Mouse (Mus musculus): ENCODE data around the gene Sapcd1.
"Not testable (repeated sequence)": the region's sequence is repeated elsewhere in the genome, so short reads cannot be mapped to it uniquely, and the experiment has no call there.

Gene Sapcd1

DNA sequence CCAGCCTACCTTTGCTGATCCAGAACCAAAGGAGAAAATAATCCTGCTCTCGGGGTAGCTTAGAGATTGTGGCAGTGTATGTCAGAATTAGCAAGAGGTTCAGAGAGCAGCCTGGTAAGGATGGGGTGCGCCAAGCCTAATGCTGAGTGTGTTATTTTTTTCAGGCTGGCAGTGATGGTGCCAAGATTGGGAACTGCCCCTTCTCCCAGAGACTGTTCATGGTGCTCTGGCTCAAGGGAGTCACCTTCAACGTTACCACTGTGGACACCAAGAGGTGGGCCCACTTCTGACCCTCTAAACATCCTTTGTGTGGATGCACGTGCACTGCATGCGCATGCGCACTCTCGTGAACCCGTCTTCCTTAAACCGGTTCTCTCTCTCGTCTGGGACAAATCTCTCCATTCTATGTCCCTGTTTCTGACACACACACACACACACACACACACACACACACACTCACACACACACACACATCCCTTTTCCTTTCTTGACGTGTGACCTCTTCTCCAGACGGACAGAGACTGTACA lies 24.5 kb upstream of the Sapcd1 start:
- no peak for DNase-seq (ENCODE audit: low spot score in 2 of 2)

DNA sequence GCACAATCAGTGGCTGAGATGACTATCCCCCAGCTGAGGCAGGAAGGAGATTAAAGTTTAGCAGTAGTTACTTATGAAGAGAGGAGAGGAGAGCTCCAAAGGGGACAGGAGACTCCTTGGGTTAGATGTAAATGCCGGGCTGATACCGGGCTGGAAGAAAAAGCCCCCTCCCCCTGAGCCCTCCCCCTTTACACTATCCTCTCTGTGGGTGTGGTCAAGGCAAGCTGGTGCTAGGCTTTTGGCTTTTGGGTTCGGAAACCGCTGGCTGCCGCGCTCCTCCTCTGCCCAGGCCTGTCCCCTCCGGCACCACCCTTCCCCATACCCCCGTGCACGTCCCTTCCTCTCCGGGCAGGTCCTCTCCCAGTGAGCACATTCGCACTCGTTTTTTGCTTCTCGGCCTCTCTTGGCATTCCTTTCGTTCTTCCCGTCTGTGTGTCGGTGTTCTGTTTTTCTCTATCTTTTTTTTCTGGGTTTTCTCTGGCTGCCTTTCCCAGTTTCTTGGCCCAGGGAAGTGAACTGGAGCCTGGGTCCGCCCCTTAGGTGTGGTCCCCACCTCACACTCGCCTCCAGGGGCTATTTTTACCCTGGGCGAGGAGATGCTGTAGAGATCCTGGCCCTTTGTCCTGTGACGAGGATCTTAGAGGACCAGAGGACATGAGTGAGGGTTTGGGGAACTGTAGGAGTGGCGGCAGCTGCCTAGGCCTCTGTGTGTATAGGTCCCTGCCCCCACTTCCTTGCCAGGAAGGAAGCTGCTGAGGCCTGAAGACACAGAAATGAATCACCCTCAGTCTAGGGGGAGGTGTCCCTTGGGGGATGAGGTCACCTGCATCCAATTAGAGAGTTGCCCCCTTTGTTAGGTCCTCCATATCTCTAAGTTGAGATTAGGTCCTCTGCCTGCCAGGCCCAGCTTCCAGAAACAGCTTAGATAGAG lies 23.6 kb upstream of the Sapcd1 start:
- no peak for DNase-seq (ENCODE audit: low spot score in 2 of 2)

DNA sequence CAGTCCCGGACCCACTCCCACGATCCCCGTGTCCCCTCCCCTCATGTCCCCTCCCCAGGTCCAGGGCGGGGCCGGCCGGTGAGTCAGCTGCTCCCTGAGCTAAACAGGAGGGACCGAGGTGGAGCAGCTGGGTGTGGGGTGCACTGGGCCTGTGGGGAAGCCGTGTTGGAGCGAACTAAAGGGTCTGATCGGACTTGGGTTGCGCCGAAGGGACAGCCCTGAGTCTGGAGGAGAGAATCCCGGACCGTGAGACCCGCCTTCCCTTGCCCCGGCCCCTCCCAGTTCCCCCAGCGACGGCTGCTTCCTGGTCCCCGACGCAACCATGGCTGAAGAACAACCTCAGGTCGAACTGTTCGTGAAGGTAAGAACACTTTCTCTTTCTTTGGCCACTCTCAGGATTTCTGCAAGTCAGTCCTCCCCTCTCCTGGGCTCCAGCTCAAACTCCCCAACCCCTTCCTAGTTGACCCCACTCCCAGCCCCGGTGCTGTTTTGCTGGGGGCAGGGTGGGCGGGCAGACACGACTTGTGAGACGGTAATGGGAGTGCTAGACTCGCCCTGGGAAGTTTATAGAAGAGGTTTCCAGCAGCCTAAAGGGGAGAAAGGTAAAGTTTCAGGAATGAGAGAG lies 22.4 kb upstream of the Sapcd1 start:
- DNase-seq (ENCODE audit: low spot score in 2 of 2): no peak

DNA sequence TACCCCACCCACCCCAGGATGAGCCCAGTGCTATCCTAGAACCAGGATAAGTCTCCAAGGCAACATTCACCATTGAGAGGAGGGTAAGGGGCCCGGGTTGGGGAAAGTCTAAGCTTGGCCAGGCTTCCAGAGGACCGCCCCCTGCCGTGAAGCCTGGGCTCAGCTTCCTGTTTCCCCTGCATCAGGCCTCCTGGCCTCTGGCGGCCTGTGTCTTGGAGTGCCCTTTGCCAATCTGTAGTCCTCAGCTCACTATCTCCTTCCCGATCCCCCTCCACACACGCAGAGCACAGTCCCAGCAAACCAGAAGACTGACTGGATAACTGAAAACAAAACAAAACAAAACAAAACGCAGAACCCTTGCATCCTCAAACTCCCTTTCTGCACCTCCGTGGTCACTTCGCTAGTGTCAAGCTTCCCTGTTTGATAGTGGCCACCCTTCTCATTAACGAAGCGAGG lies 21.8 kb upstream of the Sapcd1 start, which contains the start of gene Clic1:
Gene Clic1 (plus strand): TSS at position 406 of the 456 bp plus-strand sequence.
- no peak for DNase-seq (ENCODE audit: low spot score in 2 of 2)

DNA sequence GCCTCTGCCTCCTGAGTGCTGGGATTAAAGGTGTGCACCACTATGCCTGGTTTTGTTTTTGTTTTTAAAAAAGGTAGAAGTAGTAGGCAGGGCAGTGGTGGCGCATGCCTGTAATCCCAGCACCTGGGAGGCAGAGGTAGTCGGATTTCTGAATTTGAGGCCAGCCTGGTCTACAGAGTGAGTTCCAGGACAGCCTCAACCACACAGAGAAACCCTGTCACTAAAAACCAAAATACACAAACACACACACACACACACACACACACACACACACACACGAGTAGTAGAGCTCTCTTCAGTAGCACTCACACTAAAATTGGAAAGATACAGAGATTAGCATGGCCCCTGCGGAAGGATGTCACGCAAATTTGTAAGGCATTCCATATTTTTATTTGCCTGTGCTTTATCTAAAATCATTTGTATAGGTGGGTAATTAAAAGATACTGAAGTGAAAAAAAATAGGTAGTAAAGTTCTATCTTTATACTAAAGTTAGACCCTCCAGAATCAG lies 21.2 kb upstream of the Sapcd1 start:
- DNase-seq (ENCODE audit: low spot score in 2 of 2): no peak

DNA sequence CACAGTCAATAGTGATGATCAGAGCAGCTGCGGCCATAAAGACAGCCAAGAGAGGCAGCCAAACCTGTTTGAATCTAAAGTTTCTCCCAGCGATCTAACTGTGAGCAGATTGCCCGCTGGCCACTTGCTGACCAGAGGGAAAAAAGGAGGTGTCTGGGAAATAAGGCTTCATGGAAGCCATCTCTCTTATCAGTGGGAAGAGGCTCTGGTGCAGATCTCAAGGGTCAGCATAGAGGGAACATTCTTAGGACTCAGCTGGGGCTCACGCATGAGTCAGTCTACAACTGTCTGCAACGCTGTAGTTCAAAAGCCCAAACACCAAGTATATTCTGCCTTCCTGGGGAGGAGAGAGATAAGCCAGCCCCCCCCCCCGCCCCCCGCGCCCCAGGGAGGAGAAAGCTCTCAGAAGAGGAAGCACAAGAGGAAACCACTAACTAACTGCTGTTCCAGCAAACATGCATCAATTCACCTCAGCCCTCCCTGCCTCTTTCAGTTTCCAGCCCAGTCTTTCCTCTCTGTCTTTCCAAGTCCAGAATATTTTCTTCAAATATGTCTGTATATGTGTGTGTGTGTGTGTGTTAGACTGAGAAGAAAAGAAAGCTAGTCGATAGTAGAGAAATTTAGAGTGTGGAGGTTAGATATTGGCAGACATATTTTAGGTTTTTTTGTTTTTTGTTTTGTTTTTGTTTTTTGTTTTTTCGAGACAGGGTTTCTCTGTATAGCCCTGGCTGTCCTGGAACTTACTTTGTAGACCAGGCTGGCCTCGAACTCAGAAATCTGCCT lies 20.5 kb upstream of the Sapcd1 start:
- no peak for DNase-seq (ENCODE audit: low spot score in 2 of 2)

DNA sequence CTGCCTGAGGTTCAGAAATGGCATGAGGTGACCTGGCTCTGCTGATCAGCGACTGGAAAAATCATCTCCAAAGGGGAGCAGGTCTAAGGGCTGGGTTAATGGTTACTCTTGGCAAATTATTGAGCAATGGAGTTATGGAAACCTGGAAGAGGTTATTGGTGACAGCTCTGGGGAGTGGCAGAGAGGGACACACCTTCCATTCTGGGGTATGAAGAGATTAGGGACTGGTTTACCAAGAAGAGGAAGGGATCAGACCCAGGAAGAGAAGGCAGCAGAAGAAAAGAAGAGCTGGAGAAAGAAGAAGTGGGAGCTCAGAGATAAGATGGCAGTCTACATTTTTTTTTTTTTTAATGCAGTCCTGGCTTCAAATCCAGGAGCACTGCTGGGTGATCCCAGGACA lies 19.9 kb upstream of the Sapcd1 start:
- no peak for DNase-seq (ENCODE audit: low spot score in 2 of 2)

DNA sequence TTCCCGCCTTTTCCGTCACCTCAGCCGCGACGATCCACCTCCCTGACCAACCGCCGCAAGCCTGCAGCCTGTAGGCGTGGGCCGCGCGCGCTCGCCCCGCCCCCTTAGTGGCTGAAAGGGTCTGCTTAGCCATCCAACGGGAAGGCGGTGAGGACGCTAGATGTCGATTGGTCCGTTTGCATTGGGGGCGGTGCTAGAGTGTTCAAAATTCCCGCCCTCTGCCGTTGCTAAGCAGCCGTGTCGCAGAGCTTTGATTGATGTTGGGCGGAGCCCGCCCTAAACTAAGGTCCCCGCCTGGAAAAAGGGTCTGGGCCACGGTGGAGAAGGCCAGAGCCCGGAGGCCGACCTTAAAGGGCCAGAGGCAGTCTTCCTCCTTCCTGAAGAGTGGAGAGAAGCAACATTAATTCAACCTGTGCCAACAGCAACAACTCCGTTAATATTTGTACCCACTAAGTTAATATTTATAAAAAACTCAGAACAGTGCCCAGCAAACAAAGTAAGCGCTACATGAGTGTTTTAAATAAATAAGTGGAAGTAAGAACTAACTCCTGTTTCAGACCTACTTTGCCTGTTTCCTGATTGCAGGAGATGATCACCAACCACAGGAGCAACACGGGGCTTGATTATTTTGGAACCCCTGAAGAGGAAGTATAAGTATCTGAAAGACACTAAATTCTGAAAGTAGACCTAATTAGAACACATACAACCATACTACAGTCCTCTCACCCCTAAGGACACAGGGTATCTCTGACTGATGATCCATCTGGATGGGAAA lies 19.1 kb upstream of the Sapcd1 start, which contains the start of gene Msh5:
Gene Msh5 (minus strand): TSS at position 65 of the 775 bp plus-strand sequence.
- DNase-seq (ENCODE audit: low spot score in 2 of 2): peak; percentile 86 to 92

DNA sequence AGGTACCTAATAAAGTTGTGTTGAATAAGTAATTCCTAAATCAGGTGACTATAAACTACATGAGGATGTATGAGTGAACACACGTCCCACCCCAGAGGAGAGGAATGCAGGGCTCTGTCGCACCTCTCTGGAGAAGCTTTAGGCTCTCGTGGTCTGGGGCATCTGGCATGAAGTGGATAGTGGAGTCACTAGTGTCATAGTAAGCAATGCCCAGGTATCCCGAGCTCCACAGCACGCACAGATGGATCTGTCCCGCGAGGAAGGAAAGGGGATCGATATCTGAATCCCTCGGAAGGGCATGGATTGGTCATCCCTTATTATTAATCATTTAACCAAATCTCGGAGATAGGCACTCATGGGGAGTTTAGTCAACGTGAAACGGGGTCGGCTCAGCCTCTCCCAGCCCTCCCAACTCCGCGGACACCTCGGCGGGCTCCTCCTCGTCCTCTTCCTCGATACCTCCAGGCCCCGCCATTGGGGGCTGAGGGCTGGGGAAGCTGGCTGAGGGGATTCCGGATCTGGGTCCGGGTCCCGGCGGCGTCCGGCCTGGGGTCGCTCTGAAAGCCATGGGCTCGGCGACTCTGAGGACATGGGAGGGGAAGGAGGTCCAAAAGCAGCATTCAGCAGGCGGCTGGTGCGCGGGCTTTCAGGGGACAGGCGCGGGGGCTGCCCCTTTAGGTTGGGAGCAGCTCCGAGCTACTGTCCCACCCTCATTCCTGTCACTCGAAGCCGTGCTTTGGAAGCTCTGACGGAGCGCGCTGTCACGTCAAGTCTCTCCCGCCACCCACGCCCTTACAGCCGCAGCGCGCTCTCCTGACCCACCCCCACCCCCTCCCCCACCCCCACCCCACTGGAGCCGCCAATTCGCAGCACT lies 18.2 kb upstream of the Sapcd1 start:
- no peak for DNase-seq (ENCODE audit: low spot score in 2 of 2)

DNA sequence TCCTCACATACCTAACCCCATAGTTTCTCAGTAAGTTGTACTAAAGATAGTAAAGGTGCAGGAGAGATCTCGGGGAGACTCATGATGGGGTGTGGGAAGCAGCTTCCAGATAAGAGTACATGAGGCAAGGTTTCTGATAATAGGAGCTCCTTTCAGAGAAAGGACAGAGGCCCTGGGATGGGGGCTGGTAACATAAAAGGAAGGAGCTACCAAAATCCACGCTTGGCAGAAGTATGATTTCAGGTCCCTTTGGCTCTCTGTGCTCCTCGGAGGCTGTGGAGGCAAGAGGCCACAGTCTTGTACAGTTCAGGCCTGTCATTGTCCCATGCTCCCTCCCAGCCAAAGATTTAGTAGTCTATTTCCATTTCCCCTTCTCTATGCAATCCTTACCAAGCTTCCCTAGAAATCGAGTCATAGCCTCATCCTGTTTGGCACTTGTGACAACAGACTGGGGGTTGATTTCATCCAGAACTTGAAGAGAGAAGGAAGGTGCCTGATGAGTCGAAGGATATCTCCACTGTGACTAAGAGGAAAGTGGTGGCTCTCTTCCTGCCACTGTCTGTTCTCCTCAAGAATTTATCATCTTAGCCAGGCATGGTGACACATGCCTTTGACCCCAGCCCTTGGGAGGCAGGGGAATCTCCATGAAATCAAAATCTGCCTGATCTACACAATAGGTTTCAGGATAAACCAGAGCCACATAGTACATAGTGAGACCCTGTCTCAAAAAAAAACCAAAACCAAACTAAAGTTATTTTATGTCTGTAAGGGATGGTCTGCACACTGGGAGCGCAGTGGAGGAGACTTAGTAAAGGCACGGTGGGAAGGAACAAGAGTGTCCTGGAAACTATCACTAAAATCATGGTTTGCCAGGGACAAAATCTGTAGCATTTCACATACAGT lies 17.3 kb upstream of the Sapcd1 start:
- DNase-seq (ENCODE audit: low spot score in 2 of 2): no peak

DNA sequence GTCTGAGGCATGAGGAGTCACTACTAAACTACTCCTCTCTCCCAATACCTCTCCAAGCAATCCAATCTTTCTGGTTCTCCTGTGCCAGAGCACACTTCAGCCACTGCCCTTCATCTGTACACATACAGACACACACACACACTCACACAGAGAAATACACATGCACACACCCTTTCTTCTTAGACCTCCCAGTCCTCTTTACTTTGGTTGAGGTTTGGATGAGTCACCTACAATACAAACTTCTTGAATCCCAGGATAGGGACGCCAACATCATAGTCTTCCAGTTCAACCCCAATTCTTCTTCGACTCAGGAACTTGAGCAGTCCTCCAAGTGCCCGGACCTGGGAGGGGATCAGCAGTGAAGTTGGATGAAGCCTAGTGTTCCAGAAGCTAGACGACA lies 16.0 kb upstream of the Sapcd1 start:
- DNase-seq (ENCODE audit: low spot score in 2 of 2): no peak

DNA sequence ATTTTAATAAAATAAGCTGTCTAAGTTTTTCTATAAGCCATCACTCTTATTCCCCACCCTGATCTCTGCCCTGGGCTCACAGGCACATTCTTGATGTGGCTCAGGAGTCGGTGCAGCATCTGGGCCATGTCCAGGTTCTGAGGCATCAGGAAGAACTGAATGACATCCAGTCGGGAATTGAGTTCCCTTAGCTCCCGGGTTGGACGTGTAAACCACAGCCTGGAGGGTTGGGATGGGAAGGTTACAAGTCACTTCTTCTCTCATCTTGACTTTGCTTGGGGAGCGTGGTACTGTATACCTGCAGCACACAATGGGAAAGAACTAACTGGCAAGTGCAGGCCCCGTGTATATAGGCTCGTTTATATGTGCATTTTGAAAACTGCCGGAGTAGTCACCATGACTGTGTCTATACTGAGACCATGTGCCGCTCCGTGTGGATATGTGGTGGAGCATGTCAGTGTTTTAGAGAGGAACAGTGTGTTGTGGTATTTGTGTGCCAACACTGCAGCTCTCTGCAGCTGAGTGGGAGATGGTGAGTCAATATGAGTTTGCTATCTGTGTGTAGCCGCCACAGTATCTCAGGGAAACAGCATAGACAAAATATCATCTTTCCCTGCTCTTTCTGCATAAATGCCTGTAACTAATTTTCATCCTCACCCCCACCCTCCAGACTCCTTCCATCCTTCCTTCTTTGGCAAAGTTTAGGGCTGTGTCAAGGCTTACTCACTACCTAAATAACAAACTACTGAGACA lies 11.5 kb upstream of the Sapcd1 start:
- no peak for DNase-seq (ENCODE audit: low spot score in 2 of 2)

DNA sequence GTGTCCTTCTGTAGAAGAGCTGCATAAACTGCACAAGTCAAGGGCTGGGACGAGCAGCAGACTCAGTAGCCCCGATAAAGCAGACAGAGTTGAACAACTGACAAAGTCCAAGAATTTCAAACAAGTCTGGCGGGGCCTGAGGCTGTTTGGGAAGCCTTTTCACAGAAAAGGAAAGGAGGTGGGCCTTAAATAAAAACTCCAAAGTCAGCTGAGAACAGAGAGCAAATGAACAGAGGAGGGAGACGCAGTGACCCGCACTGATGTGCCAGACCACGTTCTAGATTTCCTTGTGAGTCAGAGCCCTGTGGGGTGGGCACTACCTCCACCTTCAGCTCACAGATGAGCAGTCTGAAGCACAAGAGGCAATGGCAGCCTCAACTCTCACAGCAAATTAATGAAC lies 7.1 kb upstream of the Sapcd1 start:
- no peak for DNase-seq (ENCODE audit: low spot score in 2 of 2)

DNA sequence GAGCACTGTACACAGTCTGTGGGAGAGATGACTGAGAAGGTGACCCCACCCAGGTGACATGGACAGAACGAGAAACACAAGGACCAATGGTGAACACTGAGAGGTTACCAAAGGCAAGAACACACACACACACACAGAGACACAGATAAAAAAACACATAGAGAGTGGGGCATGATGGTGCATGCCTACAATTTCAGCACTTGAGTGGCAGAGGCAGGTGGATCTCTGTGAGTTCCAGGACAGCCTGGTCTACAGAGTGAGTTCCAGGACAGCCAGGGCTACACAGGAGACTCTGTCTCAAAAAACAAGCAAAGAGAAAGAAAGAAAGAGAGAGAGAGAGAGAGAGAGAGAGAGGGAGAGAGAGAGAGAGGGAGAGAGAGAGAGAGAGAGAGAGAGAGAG lies 5.9 kb upstream of the Sapcd1 start:
- DNase-seq (ENCODE audit: low spot score in 2 of 2): not testable (repeated sequence)

DNA sequence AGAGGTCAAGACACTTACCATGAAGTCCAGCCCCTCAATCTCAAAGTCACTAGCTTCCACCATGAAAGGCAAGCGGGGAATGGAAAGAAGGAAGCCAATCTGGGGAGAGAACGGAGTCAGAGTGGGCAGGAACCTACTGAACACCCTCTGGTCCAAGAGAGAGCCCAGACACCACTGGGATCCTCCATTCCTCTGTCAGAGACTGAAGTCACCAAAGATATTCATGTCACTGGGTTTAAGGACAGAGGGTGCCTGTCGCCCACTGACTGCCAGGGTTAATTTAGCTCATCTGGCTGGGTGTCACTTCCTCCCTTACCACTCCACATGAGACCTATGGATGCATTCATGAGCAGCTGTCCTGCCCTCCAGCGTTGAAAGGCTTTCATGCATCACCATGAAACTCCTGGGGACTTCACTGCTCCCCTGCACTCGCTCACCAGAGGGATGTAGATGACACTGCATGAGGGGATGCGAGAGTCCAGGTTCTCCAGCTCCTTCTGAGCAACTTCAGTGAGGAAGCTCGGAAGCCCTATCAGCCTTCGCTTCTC lies 4.6 kb upstream of the Sapcd1 start:
- no peak for DNase-seq (ENCODE audit: low spot score in 2 of 2)

DNA sequence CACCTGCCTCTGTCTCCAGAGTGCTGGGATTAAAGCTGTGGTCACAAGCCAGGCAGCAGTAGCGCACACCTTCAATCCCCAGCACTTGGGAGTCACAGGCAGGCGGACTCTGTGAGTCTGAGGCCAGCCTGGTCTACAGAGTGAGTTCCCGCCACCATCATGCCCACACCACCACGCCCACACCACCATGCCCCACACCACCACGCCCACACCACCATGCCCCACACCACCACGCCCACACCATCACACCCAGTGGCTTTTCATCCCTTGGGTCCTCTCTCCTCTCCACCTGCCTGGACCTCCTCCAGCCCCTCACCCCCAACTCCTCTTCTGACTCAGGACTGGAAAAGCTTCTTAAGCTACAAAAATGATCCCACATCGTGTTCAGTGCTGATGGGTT lies 4.1 kb upstream of the Sapcd1 start:
- DNase-seq (ENCODE audit: low spot score in 2 of 2): no peak

DNA sequence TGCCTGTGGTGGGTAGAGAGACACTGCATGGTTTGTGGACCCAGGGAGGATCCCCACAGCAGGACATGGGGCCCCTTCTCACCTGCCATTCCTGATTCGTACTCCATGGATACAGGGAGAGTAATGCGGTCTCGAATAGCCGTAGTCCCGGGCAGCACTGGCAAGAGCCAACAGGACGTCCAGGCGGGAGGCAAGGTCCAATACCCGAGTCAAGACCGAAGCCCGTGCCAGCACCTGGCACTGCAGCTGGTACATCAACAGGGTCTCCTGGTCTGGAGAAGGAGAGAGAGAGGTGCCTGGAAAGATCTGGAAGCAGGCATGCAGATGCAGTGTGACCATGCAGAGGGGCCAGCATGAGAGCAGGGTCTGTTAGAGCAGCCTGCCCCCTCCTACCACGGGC lies 3.5 kb upstream of the Sapcd1 start:
- no peak for DNase-seq (ENCODE audit: low spot score in 2 of 2)

All from frontal cortex, postnatal 25 days (tissue).